Mouse (Mus musculus) ES-Bruce4 (cell line): Measurements from ENCODE around the gene Vrk2. TPM values are rescaled to one million over a fixed set of nuclear protein-coding genes. Genes with fewer than 3 reads are reported as not detected.

Experiments used
- H3K27ac ChIP-seq: 2 replicates; pipeline ENCODE4 v1.5.1; 2012; ENCODE audit warnings: low read length, inconsistent platforms; ENCODE audit not compliant: insufficient read depth
- H3K27me3 ChIP-seq: 2 replicates; pipeline ENCODE4 v1.6.1; 2012; ENCODE audit warnings: mild to moderate bottlenecking, low read length, inconsistent platforms; ENCODE audit not compliant: control insufficient read depth, poor library complexity, insufficient read depth, severe bottlenecking
- H3K36me3 ChIP-seq: 2 replicates; pipeline ENCODE4 v1.6.1; 2012; ENCODE audit warnings: inconsistent platforms, mild to moderate bottlenecking, low read length, moderate library complexity; ENCODE audit not compliant: control insufficient read depth, poor library complexity, insufficient read depth, severe bottlenecking
- H3K4me1 ChIP-seq: one replicate; pipeline ENCODE4 v1.8.1; 2011; ENCODE audit warnings: low read length; ENCODE audit not compliant: control insufficient read depth, insufficient read depth
- H3K4me3 ChIP-seq: 2 replicates; pipeline ENCODE4 v1.5.1; 2011; ENCODE audit warnings: low read depth, mild to moderate bottlenecking, low read length
- H3K9ac ChIP-seq: 2 replicates; pipeline ENCODE4 v1.6.1; 2012; ENCODE audit warnings: low read depth, mild to moderate bottlenecking, inconsistent platforms; ENCODE audit not compliant: poor library complexity, severe bottlenecking
- H3K9me3 ChIP-seq: replicated peaks from 2 replicates; pipeline ENCODE4 v1.6.1; 2012; ENCODE audit warnings: mild to moderate bottlenecking, low read length, inconsistent platforms; ENCODE audit not compliant: control insufficient read depth, poor library complexity, insufficient read depth, severe bottlenecking
- CTCF ChIP-seq: IDR thresholded peaks from one replicate; pipeline ENCODE4 v1.8.1; 2011; ENCODE audit warnings: low read depth, low read length
- EP300 ChIP-seq: IDR thresholded peaks from 2 replicates; pipeline ENCODE4 v1.6.1; 2011; ENCODE audit warnings: low read depth, low read length; ENCODE audit not compliant: insufficient read depth
- POLR2A ChIP-seq: IDR thresholded peaks from one replicate; pipeline ENCODE4 v1.8.1; 2011; ENCODE audit warnings: low read length; ENCODE audit not compliant: insufficient read depth
- polyA plus RNA-seq: library from polyadenylated mRNA; stranded (reverse); fragments of >200 nt; gene quantifications from 2 replicates; pipeline ENCODE4 v1.2.4, GENCODE M21; 2011; ENCODE audit warnings: low read depth; ENCODE audit not compliant: missing spikeins, insufficient read depth, insufficient read length

Gene Vrk2
- polyA plus RNA-seq, 1 experiment = 34.4 TPM

DNA sequence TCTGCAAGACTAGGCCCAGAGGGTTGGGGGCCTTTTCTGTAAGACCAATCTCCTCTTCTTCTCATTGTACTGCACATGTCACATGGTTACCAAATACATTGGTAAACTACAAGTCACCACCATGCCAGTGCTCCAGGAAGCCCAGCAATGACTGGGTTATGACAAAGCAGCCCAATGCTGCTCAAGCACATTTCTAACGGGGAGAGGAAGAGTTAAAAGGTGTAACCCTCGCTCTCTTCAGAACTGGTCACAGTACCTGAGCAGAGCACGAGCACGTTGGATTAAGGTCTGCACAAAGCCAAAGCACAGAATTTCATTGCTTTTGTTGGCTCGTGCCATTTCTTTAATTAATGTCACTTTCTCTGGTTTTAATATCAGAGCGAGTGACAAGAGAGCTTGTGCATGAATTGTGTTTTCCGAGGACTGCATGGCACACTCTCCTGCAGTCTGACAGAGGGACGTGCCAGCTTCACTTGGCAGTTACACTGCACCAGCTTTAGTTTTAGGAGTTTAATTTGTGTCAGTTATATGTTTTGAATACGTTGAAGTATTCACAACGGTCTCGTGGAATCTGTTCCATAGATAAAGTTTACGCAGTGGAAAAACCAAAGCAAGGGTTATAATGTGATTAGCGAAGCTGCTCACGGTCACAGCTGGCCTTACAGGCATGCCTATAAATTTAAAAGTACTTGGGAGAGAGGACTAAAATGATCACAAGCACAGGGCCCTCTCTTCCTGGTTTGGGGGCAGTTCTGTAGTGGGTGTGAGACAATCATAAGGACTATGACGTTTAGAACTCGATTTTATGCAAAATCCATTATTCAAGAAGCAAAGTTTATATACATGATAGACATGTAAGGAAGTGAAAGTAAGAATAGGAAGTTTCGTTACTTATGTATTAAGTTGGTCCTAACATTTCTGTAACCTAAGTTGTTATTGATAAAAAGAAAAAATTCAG is 8.1 kb downstream of the Vrk2 start:
- Histone ChIP-seq H3K36me3 (no peaks in the 10 kb centered on the region), H3K9me3 (no peaks in the 10 kb centered on the region), H3K9ac (no peak overlapping the region), H3K4me1 (no peaks in the 10 kb centered on the region), H3K27ac (no peak overlapping the region), H3K4me3 (no peak overlapping the region), H3K27me3 (no peaks in the 10 kb centered on the region)
- TF ChIP-seq POLR2A (no peak), CTCF (no peak), EP300 (no peak)

DNA sequence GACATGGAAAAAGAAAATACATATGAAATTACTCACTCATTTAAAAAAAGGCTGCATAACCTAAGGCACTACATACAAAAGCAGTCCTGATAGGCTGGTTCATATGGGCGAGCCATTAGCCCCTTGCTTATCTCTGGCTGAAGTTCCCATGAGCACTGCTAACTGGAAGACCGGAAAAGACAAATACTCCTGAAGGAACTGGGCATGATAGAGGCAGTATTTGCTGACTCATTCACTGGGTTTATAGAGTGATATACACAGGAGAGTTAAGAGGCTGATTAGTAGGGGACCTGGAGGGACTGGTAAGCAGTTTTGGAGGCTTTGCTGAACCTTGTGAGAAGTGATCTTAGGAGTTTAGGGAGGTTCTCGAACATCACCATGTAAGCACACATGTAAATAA is 42.2 kb downstream of the Vrk2 start:
- Histone ChIP-seq H3K27me3 (no peaks in the 10 kb centered on the region), H3K9me3 (0 out of 2 replicates have a peak, but pooled peaks cover 9% of the 10 kb centered on the region), H3K4me1 (no peaks in the 10 kb centered on the region), H3K9ac (no peak overlapping the region), H3K36me3 (no peaks in the 10 kb centered on the region), H3K27ac (no peak overlapping the region), H3K4me3 (no peak overlapping the region)
- TF ChIP-seq EP300 = no peak

DNA sequence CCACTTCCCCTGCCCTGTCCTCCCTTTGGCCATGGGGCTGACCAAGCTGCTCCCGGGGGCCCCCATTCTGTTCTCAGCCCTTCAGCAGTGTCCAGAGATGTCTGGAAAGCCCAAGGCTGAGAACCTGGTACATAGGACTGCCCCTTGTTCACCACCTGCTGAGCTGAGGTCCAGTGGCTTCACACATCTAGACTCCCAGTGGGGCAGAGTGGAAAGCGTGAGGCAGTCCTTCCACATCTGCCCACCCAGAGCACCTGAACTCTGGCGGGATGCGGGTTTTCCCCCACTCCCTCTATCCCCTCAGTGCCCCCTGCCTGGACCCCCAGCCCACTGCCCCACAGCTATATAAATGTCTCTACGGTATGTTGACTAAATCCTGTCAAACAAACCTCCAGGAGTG is 56.0 kb downstream of the Vrk2 start:
- Histone ChIP-seq H3K9me3 (no peaks in the 10 kb centered on the region), H3K9ac (no peak overlapping the region), H3K4me3 (no peak overlapping the region), H3K27me3 (no peaks in the 10 kb centered on the region), H3K36me3 (no peaks in the 10 kb centered on the region), H3K27ac (no peak overlapping the region), H3K4me1 (no peaks in the 10 kb centered on the region)
- TF ChIP-seq POLR2A = no peak
- TF ChIP-seq EP300 = no peak
- no peak for TF ChIP-seq CTCF

DNA sequence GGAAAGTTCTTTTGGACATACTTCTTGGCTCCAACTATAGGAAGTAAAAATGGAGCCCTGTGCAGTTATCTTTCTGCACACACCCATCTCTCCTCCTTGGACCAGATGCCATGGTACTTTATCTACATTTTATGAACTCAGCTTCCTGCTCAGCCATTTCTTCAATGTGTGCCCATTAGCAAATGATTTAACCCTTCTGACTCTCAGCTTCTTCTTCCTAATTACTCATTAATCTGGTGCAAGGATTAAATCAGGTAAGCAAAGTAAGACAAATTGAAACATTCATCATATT is 60.0 kb downstream of the Vrk2 start:
- Histone ChIP-seq H3K9me3 (no peaks in the 10 kb centered on the region), H3K27me3 (no peaks in the 10 kb centered on the region), H3K4me3 (no peak overlapping the region), H3K4me1 (no peaks in the 10 kb centered on the region), H3K36me3 (no peaks in the 10 kb centered on the region), H3K9ac (no peak overlapping the region), H3K27ac (no peak overlapping the region)
- TF ChIP-seq EP300 (no peak), POLR2A (no peak), CTCF (no peak)

DNA sequence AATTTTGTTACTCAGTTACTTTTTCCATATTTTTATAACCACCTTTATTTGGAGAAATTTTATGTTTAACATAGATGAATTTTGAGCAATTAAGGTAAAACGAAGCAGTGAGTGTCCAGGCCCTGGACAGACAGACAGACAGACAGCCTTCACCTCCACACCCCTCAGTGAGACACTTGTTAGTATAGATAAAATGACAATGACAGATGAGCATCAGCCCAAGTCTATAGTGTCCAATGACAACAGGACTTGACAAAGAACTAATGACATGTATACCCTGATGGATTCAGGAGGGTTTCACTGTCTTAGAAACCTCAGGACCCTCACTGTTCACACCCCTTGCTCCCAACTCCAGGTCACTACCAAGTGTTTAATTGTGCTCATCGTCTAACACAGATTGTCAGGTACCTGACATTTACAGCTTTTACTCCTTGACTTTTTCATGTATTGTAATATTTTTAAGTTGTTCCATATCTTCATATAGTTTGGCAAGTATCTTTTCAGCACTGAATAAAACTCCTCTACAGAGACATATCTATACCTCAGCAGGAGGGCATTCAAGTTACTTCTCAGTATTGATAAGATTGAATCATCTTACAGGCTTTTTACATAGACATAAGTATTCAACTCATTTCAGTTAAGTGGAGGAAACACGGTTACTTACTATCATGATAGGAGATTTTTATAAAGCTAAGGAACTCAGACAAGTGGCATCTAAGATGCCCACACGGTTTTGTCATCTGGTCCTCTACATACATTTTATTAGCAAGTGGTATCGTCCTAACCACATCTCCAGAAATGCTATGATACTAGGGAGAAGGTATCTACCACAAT is 60.6 kb downstream of the Vrk2 start:
- H3K9ac ChIP-seq = no peak overlapping the region
- no peaks in the 10 kb centered on the region for H3K4me1 ChIP-seq
- H3K4me3 ChIP-seq = no peak overlapping the region
- H3K27ac ChIP-seq = no peak overlapping the region
- H3K9me3 ChIP-seq = no peaks in the 10 kb centered on the region
- no peaks in the 10 kb centered on the region for H3K36me3 ChIP-seq
- no peaks in the 10 kb centered on the region for H3K27me3 ChIP-seq
- no peak for TF ChIP-seq POLR2A
- TF ChIP-seq CTCF = no peak
- no peak for TF ChIP-seq EP300

DNA sequence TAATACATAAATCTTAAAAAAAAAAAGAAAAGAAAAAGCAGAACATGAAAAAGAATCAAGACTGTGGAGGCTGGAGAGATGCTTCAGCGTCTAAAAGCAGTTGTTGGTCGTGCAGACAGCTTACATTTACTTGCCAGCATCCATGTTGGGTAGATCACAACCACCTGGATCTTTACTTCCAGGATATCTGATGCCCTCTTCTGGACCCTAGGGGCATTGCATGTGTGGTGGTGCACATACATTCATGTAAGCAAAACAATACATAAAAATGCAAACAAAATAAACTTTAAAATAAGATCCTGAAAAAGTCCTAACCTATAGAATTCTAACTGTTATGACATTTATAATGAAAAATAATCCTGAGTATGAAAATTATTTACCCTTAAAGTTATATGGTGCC is 66.9 kb downstream of the Vrk2 start:
- TF ChIP-seq CTCF (no peak), POLR2A (no peak), EP300 (no peak)

More for the DNA sequence above, 66.9 kb downstream of the Vrk2 start:
- H3K9me3 ChIP-seq = no peaks in the 10 kb centered on the region
- H3K4me3 ChIP-seq = no peak overlapping the region
- H3K36me3 ChIP-seq = no peaks in the 10 kb centered on the region
- no peak overlapping the region for H3K9ac ChIP-seq
- no peak overlapping the region for H3K27ac ChIP-seq
- no peaks in the 10 kb centered on the region for H3K27me3 ChIP-seq
- H3K4me1 ChIP-seq = no peaks in the 10 kb centered on the region
